Mouse (Mus musculus) bone marrow, adult 2 months (tissue): Measurements from ENCODE around the gene Syt13.

Source experiments
- CTCF ChIP-seq: fragments of 200-500 bp; IDR thresholded peaks from 2 replicates; pipeline ENCODE4 v1.5.1; 2011; ENCODE audit warnings: low read length, control low read depth; ENCODE audit not compliant: control insufficient read depth, insufficient read depth
- POLR2A ChIP-seq: fragments of 200-500 bp; IDR thresholded peaks from 2 replicates; pipeline ENCODE4 v1.6.1; 2011; ENCODE audit warnings: low read depth, mild to moderate bottlenecking, control low read depth, low read length, borderline replicate concordance; ENCODE audit not compliant: control insufficient read depth

- no peak for TF ChIP-seq CTCF
- no peak for TF ChIP-seq POLR2A
These were observed 23.9 kb downstream of the Syt13 start for GRCm38 (mm10) chr2:92938827-92939226.
